Mouse (Mus musculus): ENCODE data around the gene Thap3.

DNA sequence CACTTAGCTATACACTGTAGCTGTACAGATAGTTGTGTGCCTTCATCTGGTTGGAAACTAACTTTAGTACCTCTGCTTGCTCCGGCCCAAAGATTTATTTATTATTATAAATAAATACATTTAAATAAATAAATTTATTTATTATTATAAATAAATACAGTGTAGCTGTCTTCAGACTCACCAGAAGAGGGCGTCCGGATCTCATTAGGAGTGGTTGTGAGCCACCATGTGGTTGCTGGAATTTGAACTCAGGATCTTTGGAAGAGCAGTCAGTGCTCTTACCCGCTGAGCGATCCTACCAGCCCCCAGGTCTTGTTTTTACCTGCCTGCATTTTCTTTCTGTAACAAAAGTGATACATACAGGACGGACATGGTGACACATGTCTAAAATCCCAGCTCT is 17.3 kb upstream of the Thap3 start:
- no peak for TF ChIP-seq EP300 (IDR thresholded peaks at IDR 0.05; ENCODE audit: insufficient read depth, low read depth, low read length)
- no peak for TF ChIP-seq CTCF (IDR thresholded peaks at IDR 0.05; ENCODE audit: low read depth, low read length)
- no peak for TF ChIP-seq POLR2A (IDR thresholded peaks at IDR 0.05; ENCODE audit: insufficient read depth, low read length)

Measured in ES-Bruce4 (cell line).